Mouse (Mus musculus): Measurements from ENCODE around the gene Coa5. TPM values are rescaled to one million over a fixed set of nuclear protein-coding genes. Genes with fewer than 3 reads are reported as not detected.

The Coa5 gene
- polyA plus RNA-seq (2015; fragmentation: Nextera tagmentation; extraction: Ambion mirVana): 67.5 and 68.0 TPM in 2 replicates

DNA sequence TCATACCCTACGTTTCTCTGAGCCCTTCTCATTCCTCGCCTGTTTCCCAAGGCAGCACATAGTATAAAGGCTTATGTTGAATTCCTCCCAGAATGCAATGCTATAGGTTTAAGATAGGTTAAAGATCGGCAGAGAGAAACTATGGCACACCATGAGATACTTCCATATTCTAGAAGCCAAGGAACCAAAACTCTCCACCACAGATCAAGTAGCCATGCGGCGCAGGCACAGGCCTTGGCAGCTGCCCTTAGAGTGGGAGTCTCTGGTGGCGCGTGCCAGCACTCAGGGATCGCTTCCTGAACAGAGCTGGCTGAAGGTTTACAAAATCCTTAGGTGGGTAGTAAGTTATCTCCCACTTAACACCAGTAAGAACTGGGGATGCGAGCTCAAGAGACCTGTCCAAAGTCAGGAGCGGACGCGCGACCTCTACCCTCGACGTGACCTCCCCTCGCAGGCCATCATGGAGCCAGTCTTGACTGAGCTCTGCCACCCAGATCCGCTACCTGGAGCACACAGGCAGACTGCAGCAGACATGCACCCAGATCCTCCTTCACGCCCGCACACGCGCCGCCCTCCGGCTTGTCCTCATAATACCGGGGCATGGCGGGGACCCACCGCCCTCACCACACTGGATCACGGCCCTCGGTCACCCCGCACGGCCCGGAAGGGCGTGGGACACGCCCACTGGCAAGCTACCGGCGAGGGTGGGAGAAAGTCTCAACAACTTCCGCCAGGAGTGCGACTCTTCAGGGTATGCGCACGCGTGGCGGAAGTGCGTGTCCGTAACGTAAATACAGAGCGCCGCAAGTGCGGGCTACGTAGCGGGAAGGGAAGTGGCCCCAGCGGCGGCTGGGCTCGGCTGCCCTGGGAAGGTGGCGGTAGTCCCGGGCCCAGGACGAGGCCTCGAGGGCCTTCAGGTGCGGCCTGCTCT is at the start of gene Coa5, which contains the start of gene Unc50:
Coa5 (minus strand) TSS at position 738 of the 931 bp plus-strand sequence.
Unc50 (plus strand) TSS at position 774 of the 931 bp plus-strand sequence.
- Histone ChIP-seq H3K4me1 (ENCODE audit: control insufficient read depth, insufficient read depth, low read length) (peaks cover 15% of the 10 kb centered on the region), H3K36me3 (ENCODE audit: control insufficient read depth, insufficient read depth) (peaks cover 28% of the 10 kb centered on the region), H3K4me3 (ENCODE audit: low read length) (peak within 1 kb of the TSS; percentile 97), H3K9ac (ENCODE audit: low read length) (peak within 1 kb of the TSS; percentile 96), H3K9me3 (replicated peaks; ENCODE audit: control insufficient read depth, low read length) (no peaks in the 10 kb centered on the region), H3K4me2 (ENCODE audit: low read depth, low read length) (peak within 1 kb of the TSS; percentile 84), H3K27ac (ENCODE audit: low read length) (peak within 1 kb of the TSS; percentile 77), H3K27me3 (ENCODE audit: control insufficient read depth, insufficient read depth, low read length) (no peaks in the 10 kb centered on the region)
- 2% methylated on average over 57 of the region's 57 CpGs for WGBS
- peak; percentile 98 for ATAC-seq (replicated peaks; ENCODE audit: extremely low read depth, insufficient read depth, low FRiP score)

DNA sequence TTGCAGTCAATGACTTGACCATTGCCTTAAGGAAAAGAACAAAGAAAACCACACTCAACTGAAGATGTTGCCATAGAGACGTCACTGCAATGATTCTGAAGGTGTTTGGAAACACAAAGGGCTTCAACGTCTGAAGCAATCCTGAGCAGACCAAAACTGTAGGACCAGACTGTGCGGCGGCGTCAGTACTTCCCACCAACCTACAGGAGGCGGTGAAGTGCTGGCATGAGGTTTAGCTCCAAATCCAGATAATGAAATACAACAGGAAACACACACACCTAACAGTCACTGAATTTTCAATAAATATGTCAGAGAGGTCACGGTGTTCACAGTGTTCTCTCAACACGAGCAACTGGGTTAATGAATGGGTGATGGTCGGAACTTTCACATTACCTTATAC is 49.2 kb upstream of the Coa5 start:
- no peak for ATAC-seq (replicated peaks; ENCODE audit: extremely low read depth, insufficient read depth, low FRiP score)
- Histone ChIP-seq H3K9ac (ENCODE audit: low read length) (no peak overlapping the region), H3K4me1 (ENCODE audit: control insufficient read depth, insufficient read depth, low read length) (peaks cover 9% of the 10 kb centered on the region), H3K27me3 (ENCODE audit: control insufficient read depth, insufficient read depth, low read length) (no peaks in the 10 kb centered on the region), H3K4me2 (ENCODE audit: low read depth, low read length) (no peak overlapping the region), H3K4me3 (ENCODE audit: low read length) (no peak overlapping the region), H3K36me3 (ENCODE audit: control insufficient read depth, insufficient read depth) (no peaks in the 10 kb centered on the region), H3K9me3 (replicated peaks; ENCODE audit: control insufficient read depth, low read length) (no peaks in the 10 kb centered on the region), H3K27ac (ENCODE audit: low read length) (peak overlapping the region; percentile 37; the same call in 1 of the 2 replicates)
- WGBS: 69% methylated on average over 9 of the region's 9 CpGs

DNA sequence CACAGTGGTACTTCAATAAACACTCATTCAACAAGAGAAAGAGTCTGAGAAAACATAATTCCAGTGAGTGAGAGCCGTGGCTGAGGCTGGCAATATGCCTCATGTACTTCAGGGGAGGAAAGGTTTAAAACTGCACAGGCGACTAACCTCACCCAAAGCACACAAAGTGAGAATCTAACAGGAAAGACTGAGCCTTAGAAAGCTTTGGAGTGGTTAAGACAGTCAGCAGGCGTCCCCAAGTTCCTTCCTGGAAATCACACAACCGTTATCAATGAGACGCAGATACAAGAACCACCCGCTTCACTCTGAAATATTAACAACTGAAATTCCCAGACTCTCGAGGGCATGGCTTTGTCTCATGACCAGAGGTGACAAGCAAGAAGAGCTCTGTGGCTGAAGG is 48.5 kb upstream of the Coa5 start:
- Histone ChIP-seq H3K27me3 (ENCODE audit: control insufficient read depth, insufficient read depth, low read length) (no peaks in the 10 kb centered on the region), H3K4me1 (ENCODE audit: control insufficient read depth, insufficient read depth, low read length) (peaks cover 13% of the 10 kb centered on the region), H3K4me2 (ENCODE audit: low read depth, low read length) (peak overlapping the region; percentile 54), H3K9ac (ENCODE audit: low read length) (peak overlapping the region; percentile 5; the same call in 1 of the 2 replicates), H3K4me3 (ENCODE audit: low read length) (peak overlapping the region; percentile 23), H3K36me3 (ENCODE audit: control insufficient read depth, insufficient read depth) (no peaks in the 10 kb centered on the region), H3K27ac (ENCODE audit: low read length) (peak overlapping the region; percentile 60), H3K9me3 (replicated peaks; ENCODE audit: control insufficient read depth, low read length) (no peaks in the 10 kb centered on the region)
- ATAC-seq (replicated peaks; ENCODE audit: extremely low read depth, insufficient read depth, low FRiP score): 0 out of 2 replicates have a peak, but pooled peaks have one; percentile 42
- 20% methylated on average over 7 of the region's 7 CpGs for WGBS

DNA sequence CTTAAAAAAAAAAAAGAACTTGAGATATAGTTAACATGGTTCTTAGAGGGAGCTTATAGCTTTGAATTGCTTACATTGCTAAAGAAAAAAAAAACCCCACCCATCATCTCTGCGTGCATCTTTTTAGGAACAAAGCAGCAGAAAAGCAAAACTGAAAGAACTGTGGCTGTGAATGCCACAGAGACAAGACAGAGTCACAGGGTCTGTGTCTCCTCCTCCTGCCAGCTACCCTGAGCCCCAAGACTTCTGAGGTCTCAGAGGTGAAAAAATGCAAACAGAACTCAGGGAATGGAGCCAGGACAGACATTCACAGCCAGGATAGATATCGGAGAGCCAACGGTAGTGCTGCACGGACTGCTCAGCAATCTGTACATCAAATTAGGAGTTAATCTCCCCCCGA is 48.0 kb upstream of the Coa5 start:
- peak overlapping the region; percentile 54 for H3K4me2 ChIP-seq (ENCODE audit: low read depth, low read length)
- WGBS: 33% methylated on average over 5 of the region's 5 CpGs
- peak overlapping the region; percentile 11; the same call in 1 of the 2 replicates for H3K9ac ChIP-seq (ENCODE audit: low read length)

DNA sequence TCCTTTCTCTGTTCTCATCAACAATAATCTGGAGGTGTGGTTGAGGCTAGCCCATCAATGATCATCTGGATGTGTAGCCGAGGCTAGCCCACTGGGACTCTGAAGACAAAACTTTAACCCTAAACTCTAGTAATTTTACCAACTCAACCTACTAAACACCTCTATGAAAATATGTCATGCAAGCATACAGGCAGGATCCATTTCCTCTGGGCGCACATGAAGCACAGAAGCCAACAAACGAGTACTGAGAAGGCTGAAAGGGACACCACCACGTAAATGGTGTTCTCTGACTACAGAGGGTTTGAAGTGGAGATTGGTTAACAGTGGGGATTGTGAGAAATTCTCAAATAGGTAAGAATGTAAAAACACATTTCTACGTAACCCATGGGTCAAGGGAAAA is 47.3 kb upstream of the Coa5 start:
- WGBS: 88% methylated on average over 5 of the region's 5 CpGs
- no peak overlapping the region for H3K4me3 ChIP-seq (ENCODE audit: low read length)

More for the DNA sequence above, 48.0 kb upstream of the Coa5 start:
- Histone ChIP-seq H3K27ac (ENCODE audit: low read length) (peak overlapping the region; percentile 60), H3K4me3 (ENCODE audit: low read length) (peak overlapping the region; percentile 23), H3K9me3 (replicated peaks; ENCODE audit: control insufficient read depth, low read length) (no peaks in the 10 kb centered on the region), H3K4me1 (ENCODE audit: control insufficient read depth, insufficient read depth, low read length) (peaks cover 13% of the 10 kb centered on the region), H3K36me3 (ENCODE audit: control insufficient read depth, insufficient read depth) (no peaks in the 10 kb centered on the region), H3K27me3 (ENCODE audit: control insufficient read depth, insufficient read depth, low read length) (no peaks in the 10 kb centered on the region)
- ATAC-seq (replicated peaks; ENCODE audit: extremely low read depth, insufficient read depth, low FRiP score): peak; percentile 29; the same call in 1 of the 2 replicates

DNA sequence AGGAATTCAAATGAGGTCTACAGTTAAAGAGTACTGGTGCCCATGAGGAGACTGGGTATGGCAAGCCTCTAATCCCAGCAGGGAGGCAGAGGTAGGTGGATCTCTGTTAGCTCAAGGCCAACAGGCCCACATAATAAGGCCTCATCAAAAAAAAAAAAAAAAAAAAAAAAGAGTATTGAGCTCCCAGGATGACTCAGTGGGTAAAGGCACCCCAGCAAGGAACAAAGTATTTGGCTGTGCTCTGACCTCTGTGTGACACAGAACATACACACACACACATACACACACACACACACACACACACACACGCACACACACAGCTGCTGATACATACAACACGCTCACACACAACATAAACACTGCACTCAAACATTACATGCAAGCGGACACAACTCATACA is 45.4 kb upstream of the Coa5 start:
- Histone ChIP-seq H3K27me3 (ENCODE audit: control insufficient read depth, insufficient read depth, low read length) (no peaks in the 10 kb centered on the region), H3K36me3 (ENCODE audit: control insufficient read depth, insufficient read depth) (no peaks in the 10 kb centered on the region), H3K9ac (ENCODE audit: low read length) (no peak overlapping the region), H3K4me1 (ENCODE audit: control insufficient read depth, insufficient read depth, low read length) (peaks cover 13% of the 10 kb centered on the region), H3K4me2 (ENCODE audit: low read depth, low read length) (no peak overlapping the region), H3K27ac (ENCODE audit: low read length) (no peak overlapping the region), H3K4me3 (ENCODE audit: low read length) (no peak overlapping the region), H3K9me3 (replicated peaks; ENCODE audit: control insufficient read depth, low read length) (no peaks in the 10 kb centered on the region)
- 88% methylated on average over 3 of the region's 3 CpGs for WGBS
- no peak for ATAC-seq (replicated peaks; ENCODE audit: extremely low read depth, insufficient read depth, low FRiP score)

More for the DNA sequence above, 47.3 kb upstream of the Coa5 start:
- H3K27ac ChIP-seq (ENCODE audit: low read length): no peak overlapping the region
- no peak overlapping the region; the same call in 1 of the 2 replicates for H3K4me2 ChIP-seq (ENCODE audit: low read depth, low read length)
- no peaks in the 10 kb centered on the region for H3K36me3 ChIP-seq (ENCODE audit: control insufficient read depth, insufficient read depth)
- H3K9ac ChIP-seq (ENCODE audit: low read length): no peak overlapping the region
- ATAC-seq (replicated peaks; ENCODE audit: extremely low read depth, insufficient read depth, low FRiP score): no peak
- no peaks in the 10 kb centered on the region for H3K9me3 ChIP-seq (replicated peaks; ENCODE audit: control insufficient read depth, low read length)
- no peaks in the 10 kb centered on the region for H3K27me3 ChIP-seq (ENCODE audit: control insufficient read depth, insufficient read depth, low read length)
- peaks cover 13% of the 10 kb centered on the region for H3K4me1 ChIP-seq (ENCODE audit: control insufficient read depth, insufficient read depth, low read length)

DNA sequence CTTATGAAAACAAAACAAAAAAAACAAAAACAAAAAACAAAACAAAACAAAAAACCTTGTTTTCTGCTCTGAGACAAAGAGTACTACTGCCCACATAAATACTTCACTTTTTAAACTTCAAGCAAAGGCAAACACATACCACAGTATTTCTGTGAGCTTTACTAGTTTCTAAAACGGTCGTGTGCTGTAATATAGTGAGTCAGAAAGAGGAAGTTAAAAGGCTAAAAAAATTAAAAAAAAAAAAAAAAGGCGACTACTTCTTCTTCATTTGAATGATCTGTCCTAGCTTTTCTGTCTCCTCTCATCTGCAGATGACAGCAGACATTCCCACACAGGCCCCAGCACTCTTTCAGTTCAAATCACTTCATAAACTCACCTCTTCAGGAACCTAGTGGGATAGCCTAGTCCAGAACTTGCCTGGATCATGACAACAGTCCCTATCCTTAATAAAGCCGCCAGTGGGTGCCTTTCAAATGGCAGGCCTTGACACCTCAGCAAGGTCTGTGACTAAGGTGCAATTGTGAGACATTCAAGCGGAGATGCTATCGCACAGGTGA is 44.8 kb upstream of the Coa5 start:
- 82% methylated on average over 6 of the region's 6 CpGs for WGBS
- no peak for ATAC-seq (replicated peaks; ENCODE audit: extremely low read depth, insufficient read depth, low FRiP score)
- Histone ChIP-seq H3K27me3 (ENCODE audit: control insufficient read depth, insufficient read depth, low read length) (no peaks in the 10 kb centered on the region), H3K9ac (ENCODE audit: low read length) (no peak overlapping the region), H3K4me1 (ENCODE audit: control insufficient read depth, insufficient read depth, low read length) (peaks cover 13% of the 10 kb centered on the region), H3K4me2 (ENCODE audit: low read depth, low read length) (no peak overlapping the region), H3K9me3 (replicated peaks; ENCODE audit: control insufficient read depth, low read length) (no peaks in the 10 kb centered on the region), H3K27ac (ENCODE audit: low read length) (0 out of 2 replicates have a peak overlapping the region, but pooled peaks have one; percentile 19), H3K36me3 (ENCODE audit: control insufficient read depth, insufficient read depth) (no peaks in the 10 kb centered on the region), H3K4me3 (ENCODE audit: low read length) (no peak overlapping the region)

DNA sequence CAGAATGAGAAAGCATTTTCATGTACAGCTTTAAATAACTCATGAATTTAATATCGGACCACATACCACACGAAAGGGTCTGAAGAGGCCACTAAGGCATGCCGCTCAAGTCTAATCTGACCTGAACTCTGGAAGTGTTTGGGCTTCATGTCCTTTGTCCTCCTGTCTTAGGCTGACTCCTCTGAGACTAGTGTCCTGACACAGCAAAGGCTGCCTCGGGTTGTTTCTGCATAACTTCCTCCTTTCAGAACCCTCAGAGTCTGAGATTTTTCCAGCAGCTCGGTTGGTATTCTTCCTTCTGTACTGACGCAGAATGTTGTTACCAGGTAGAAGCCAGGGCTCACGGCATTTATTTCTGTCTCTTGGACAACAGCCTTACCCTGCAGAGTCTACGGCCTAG is 44.1 kb upstream of the Coa5 start:
- Histone ChIP-seq H3K27me3 (ENCODE audit: control insufficient read depth, insufficient read depth, low read length) (no peaks in the 10 kb centered on the region), H3K4me2 (ENCODE audit: low read depth, low read length) (peak overlapping the region; percentile 26; the same call in 1 of the 2 replicates), H3K27ac (ENCODE audit: low read length) (peak overlapping the region; percentile 36; the same call in 1 of the 2 replicates), H3K4me1 (ENCODE audit: control insufficient read depth, insufficient read depth, low read length) (peaks cover 13% of the 10 kb centered on the region), H3K4me3 (ENCODE audit: low read length) (no peak overlapping the region), H3K9ac (ENCODE audit: low read length) (0 out of 2 replicates have a peak overlapping the region, but pooled peaks have one; percentile 3), H3K36me3 (ENCODE audit: control insufficient read depth, insufficient read depth) (no peaks in the 10 kb centered on the region), H3K9me3 (replicated peaks; ENCODE audit: control insufficient read depth, low read length) (no peaks in the 10 kb centered on the region)
- 41% methylated on average over 8 of the region's 8 CpGs for WGBS
- no peak for ATAC-seq (replicated peaks; ENCODE audit: extremely low read depth, insufficient read depth, low FRiP score)
